Mouse (Mus musculus) lung, postnatal 25 days (tissue): Measurements from ENCODE around the gene Gipr.

Experiments used
- DNase-seq: peaks from one replicate; pipeline ENCODE4 v3.0.0; 2022; ENCODE audit warnings: low spot score

The Gipr gene

DNA sequence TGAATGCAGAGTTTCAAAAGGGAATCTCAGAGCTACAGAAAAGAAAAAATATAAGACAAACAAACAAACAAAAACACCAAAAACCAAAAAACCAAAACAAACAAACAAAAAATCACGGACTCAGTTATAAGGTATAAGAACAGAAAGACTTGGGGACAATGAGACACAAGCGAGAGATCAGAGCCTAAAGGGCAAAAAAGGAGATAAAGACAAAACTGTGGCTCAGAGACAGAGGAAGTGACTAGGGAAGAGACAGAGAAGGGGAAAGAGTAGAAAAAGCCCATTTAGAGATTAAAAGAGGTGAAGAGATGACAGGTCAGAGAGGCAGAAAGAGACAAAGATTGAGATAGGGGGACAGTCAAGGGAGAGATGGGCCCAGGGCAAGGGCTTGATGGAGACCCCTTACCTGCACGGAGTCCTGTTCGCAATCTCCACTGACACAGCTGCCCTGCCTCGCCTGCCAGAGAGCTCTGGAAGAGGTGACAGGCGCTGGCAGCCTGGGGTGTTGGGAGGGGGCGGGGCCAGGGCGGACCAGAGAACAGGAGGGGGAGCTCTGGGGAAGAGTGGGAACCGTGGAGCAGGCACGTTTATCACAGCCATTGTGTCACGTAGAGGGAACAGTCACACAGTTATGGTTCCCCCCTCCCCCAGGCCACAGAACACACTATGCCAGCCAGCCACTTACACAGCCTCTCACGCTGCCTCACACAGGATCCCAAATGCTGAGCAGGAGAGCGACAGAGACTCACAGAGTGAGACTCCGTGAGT, at the start of gene Gipr:
Gene Gipr (minus strand): TSS at position 472 of the 768 bp plus-strand sequence.
- no peak for DNase-seq

DNA sequence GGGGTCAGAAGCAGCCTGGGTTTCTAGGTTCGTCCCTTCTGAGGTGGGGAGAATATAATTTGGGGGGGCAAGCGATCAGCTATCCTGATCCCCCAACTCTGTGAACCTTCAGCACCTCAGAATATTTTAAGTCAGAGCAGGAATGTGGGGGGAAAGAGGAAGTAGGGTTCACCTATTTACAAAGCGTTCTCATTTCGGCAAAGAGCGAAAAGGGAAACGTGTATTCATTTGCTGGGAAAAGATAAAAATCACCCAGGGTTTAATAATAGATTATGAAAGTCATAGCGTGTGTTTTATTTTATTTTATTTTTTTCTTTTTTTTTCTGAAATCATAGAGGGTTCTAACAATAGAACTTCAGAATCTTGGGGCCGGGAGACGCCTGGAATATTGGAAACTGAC, 49.0 kb upstream of the Gipr start:
- no peak for DNase-seq

DNA sequence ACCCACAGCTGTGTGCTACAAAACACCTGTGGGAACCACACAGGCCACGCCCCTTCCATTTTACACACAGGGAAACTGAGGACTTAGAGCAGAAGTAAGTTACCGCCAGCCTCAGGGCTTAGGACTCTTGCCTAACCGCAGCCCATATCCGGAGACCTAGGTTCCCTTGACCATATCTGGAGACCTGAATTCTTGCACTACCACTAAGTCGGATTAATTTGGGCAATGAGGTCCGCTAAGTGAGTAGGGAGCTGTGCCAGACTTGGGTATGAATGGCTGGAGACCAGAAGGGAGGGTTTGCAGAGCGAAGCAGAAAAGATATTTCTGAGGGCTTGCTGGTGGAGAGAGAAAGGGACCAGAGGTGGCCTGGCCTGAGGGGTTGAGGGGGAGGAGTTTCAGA, 48.4 kb upstream of the Gipr start:
- no peak for DNase-seq

DNA sequence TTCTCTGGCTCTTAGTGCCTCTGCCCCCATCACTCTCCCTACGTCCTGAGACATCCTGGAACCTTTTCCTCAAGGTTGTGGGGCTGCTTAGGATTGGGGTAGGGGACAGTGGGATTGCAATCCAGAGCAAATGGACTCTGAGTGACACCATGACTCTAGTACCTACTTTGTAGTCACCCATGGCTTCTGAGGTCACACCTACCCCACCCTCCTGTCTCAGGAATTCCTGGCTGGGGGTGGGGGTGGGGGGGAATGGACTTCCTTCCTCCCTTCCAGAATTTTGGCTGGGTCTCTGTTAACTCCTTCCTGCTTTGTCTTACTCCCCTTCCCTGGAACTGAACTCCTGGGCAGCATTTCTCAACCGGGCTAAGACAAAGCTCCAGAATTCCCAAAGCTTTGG, 47.5 kb upstream of the Gipr start:
- DNase-seq: no peak

DNA sequence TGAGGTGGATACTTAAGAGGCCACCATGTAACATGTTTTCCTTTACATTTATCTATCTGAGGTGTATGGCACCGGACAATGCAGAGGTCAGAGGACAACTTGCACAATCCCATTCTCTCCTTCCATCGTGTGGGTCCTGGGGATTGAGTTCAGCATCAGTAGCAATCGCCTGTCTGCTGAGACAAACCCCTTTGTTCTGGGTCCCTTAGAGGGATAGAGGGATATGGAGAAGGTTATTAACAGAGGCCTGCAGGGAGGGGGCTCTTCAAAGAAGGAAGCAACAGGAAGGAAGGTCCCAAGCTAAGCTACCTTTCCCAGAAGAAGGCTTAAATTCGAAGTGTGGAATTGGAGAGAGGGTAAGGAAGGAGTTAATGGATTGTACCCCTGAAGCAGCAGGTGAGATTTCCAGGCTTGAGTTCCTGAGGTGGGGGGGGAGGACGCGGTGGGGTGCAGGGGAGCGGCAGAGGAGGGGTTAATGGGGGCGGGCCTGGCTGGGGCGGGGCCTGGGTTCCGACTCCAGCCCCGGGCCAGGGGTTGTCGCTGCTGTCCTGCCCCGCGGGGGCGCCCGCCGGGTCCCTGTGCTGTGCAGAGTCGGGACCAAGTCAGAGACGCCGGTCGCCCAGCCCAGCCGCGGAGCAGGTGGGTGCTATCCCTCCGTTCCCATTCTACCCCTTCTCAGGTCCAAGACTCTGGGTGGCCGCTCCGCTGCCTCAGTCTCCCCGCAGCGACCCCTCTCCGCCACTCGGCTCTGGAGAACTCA, 46.2 kb upstream of the Gipr start, which contains the start of gene Gpr4:
Gene Gpr4 (plus strand): TSS at position 543 of the 760 bp plus-strand sequence.
- no peak for DNase-seq

DNA sequence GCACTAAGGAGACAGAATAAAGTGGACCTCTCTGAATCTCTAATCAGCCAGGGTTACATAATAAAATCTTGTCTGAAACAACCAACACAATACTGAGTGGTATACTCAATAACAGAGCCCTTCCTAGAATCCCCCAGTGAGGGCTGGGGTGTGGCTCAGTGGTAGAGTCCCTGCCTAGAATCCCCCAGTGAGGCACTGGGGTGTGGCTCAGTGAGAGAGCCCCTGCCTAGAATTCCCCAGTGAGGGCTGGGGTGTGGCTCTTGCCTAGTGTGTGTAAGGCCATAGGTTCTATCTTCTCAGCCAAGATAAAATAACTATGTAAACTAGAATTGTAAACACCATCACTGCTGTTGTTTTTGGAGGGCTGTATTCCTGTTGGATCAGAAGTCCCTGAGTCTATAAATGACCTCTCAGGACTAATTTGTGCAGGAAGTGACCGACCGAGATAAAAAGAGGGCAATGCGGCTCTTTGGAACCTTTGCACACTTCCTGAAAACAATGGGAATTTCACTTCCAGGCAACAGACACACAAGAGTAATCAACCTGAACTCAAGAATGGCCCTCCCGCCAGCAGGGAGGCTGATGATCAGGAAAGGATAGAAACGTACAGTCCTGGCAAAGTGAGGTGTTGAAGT, 45.2 kb upstream of the Gipr start:
- no peak for DNase-seq

DNA sequence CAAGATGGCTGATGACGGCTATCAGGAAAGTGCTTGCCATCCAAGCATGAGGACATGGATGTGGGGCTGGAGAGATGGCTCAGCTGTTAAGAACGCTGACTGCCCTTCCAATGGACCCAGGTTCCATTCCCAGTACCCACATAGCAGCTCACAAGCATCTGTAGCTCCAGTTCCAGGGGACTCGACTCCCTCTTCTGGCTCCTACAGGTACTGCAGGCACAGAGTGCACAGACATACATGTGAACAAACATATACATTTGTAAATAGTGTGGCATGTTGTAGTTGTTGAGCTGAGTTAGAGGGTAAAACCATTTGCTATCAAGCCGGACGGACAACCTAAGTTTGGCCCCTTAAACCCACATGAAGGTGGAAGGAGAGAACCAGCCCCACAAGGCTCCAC, 44.1 kb upstream of the Gipr start:
- no peak for DNase-seq

DNA sequence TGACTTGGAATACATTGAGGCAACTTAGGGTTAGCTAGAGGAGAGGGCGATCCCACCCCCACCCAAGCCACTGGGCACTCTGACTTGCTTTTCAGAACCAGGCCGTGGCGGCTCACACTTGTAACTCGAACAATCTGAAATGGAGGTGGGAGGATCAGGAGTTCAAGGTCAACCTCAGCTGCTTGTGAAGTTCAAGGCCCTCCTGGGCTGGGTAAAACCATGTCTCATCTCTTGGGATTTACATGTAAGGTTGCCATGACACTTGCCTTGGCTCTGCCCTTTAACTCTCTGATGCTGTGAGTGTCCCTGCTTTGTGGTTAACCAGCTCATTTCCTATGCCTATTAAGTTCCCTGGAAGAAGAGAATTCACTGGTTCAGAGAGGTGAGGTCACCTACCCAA, 43.6 kb upstream of the Gipr start:
- DNase-seq: no peak

DNA sequence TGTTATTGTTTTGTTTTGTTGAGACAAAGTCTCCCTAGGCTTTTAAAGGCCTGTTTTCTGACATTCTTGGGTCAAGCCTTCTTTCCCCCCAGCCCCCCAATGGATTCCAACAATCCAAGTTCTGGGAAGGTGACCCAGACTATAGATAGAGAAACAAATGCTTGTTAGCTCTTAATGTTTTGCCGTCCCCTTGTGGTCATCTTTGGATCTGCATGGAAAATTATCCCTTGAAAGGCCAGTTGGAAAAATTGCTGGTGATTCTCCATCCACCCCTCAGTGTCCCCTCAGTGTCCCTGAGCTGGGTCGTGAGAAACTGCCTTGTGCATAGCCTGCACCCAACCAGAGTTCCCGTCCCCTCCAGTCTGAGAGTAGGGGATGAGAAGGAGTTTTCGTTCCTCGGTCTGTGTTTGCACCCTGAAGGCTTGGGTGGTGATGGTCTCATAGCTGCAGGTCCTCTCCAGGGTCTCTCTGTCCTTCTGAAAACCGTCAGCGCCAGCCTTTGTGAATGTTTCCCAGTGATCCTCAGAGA, 43.1 kb upstream of the Gipr start:
- DNase-seq: peak; percentile 62

DNA sequence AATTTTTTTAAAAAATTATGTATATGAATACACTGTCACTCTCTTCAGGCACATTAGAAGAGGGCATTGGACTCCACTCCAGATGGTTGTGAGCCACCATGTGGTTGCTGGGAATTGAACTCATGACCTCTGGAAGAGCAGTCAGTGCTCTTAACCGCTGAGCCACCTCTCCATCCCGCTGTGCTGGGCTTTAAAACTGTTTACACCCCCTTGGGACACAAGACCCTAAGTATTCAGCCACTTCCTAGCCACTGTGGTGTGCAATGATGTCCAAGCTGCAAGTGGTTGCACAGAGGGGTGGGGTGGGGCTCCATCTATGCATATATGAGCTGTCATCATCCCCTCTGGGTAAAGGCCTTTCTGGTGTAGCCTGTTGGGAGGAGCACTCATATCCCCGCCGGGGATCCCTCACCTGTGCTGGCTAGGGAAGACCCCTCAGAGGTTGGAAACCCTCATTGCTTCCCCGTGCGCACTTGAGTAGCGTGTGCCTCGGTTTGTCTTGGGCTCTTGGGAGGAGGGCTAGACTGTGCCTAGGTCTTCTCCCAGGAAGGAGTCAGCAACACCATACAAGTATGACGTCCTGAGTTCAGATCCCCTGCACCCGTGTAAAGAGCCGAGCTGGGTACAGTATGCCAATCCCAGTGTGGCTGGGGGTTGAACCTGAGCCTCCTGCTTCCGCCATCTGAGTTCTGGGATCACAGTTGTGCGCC, 42.4 kb upstream of the Gipr start:
- no peak for DNase-seq

DNA sequence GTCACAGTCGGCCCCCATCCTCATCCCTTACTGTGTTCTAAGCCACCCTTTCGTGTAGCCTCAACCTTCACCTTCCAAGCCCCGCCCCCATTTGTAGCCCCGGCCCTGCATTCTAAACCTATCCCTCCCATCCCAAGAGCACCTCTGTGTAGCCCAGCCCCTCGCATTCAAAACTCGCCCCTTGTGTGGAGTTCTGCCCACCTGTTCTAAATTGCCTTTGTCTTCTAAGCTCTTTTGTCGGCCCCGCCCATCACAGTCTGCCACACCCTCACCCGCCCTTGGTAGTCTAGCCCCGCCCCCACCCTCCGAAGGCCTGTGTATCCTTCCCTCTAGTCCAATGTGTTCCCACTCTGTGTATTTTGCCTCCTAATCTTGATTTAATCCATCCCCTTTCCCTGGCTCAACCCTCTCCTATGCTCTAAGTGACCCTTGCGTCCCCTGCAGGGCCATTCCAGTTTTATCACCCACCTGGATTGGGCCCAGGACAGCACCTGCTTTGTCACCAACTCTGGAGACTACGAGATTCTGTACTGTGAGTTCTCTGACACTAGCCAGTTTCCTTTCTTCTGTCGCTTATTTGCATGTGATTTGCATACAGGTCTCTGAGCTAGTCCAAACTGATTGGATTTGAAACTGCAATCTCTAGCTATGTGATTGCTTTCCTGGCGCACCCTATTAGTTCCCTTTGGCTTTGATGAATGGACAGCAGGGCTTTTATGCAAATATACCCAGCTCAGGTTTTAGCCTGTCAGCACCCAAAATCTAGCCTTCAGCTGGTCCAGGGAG, 36.3 kb upstream of the Gipr start:
- DNase-seq: no peak

DNA sequence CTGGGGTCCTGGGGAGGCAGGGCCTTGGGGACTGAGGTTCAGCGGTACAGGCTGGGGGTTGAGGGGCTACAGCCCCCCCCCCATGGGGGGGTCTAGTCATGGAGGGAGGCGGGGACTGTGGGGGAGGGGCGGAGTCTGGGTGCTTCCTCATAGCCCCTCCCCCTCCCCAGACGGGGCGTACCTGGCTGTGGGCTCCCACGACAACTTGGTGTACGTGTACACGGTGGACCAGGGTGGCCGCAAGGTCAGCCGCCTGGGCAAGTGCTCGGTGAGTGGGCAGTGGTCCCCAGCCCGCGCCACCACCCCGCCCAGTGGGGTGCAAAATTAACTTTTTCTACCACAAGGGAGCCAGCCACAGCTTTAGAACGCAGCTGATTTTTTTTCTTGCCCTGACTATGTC, 35.7 kb upstream of the Gipr start:
- DNase-seq: no peak

DNA sequence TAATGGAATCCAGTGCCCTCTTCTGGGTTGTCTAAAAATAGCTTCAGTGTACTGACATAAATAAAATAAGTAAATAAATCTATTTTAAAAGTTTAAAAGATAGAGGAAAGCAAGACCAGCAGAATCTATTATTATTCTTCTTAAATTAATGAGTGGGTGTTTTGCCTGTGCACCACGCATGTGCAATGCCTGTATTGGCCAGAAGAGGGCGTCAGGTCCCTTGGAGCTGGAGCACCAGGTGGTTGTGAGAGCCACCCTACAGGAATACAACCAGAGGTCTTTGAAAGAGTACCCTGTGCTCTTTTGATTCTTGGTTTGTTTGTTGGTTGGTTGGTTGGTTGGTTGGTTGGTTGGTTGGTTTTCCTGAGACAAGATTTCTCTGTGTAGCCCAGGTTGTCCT, 32.1 kb upstream of the Gipr start:
- DNase-seq: no peak

DNA sequence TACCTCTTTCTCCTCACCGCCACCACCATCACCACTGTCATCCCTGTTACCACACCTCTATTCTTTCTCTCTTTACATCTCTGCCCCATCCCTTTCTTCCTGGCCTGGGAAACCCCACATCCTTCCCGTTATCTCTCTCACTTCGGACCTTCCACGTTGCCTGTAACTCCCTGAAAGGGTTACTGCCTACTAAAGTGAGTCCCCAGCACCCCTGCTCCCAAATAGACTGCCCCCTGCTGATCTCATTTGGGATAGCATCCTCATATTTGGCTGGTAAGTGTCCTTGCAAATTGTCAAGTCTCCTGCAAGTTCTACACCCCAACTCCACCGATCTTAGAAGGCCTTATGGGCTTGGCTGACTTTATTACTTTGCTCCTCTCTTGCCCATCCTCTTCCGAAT, 30.7 kb upstream of the Gipr start:
- DNase-seq: no peak

DNA sequence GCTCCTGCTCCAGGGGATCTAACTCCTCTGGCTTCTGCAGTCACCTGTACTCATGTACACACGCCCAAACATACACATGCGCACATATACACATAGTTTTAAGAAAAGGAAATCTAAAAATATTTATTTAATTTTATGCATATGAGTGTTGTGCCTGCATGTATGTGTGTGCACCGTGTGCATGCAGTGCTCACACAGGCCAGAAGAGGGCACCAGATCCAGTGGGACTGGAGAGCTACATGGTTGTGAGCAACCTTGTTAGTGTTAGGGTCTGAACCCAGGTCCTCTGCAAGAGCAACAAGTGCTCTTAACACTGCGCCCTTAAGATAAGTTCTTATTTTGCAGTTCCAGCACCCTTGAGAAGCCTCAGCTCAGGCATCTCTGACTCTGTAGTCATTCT, 28.7 kb upstream of the Gipr start:
- DNase-seq: no peak

DNA sequence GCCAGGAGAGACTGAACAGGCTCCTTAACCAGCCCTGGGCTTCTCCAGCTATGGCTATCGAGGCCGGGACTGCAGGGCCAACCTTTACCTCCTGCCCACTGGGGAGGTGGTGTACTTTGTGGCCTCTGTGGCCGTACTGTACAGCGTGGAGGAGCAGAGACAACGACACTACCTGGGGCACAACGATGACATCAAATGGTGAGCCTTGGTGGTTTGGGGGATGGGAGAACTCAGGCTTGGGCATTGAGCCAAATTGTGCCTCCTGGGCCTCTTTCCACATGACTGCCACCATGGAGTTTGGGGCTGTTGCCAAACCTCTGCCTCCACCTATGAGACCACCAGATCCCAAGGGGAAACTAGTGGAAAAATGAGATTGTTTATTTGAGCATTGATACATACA, 18.8 kb upstream of the Gipr start:
- DNase-seq: no peak

DNA sequence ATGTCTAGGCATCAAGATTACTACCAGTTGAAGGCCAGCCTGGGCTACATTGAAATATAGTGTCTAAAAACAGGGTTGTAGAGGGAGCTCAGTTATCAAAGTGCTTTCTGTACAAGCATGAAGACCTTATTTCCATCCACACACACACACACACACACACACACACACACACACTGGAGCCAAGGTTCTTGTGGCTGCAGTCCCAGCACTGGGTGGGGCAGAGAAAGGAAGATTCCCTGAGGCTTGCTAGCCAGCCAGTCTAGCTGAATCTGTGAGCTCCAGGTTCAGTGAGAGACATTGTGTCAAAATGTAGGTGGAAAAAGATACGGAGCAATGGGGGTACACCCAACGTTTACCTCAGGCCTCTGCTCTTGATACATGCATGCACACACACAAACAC, 18.3 kb upstream of the Gipr start:
- DNase-seq: no peak

DNA sequence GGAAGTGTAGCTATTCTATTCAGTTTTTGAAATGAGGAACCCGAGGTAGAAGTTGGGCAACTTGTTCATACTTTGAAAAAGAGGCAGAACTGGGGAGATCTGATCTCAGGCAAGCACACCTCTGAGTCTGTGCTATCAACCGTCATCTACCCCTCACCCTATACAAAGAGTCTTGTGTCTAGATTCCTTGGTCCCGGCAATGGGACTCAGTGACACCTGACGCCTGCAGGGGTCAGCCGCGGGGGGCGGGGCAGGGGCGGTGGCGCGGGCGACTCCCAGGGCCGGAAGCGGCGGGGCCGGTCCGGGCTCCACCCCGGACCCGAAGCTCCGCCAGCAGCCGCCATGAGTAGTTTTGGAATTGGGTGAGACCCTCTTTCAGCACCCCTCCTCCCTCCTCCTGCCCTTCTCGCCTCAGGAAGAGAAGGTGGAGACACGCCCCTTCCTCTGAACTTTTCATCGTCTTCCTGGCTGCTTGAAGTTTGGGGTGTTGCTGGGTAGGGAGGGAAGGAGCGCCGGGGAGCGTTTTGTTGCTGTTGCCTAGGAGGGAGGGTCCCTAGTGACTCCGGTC, 15.0 kb upstream of the Gipr start:
- DNase-seq: peak; percentile 36

DNA sequence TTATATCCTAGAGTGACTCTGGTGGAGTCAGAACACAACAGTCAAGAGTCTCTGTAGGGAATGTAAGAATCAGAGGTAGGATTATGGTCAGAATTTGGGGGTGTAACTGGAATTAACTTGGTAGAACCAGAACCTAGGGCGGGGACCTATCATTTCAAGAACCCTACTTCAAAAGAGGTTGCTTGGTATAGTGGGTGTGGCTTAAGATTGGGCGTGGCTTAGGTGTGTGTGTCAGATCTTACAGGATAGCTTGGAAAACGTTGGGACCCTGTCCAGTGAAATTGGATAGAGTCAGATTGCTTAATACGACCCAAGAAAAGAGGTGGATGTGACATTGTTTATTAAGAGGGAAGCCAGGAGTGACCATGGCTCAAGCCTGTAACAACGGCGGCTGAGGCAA, 14.0 kb upstream of the Gipr start:
- no peak for DNase-seq

DNA sequence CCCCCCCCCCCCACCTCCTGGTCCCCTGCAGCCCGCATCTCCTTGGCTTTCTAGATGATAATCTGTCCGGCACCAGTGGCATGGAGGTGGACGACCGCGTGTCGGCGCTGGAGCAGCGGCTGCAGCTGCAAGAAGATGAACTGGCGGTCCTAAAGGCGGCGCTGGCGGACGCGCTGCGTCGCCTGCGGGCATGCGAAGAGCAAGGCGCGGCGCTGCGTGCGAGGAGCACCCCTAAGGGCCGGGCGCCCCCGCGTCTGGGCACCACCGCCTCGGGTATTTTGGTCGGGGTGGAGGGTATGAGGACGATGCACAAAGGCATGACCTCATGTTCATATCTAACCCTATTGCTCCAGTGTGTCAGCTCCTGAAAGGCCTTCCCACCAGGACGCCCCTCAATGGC, 13.2 kb upstream of the Gipr start:
- peak; percentile 73 for DNase-seq

DNA sequence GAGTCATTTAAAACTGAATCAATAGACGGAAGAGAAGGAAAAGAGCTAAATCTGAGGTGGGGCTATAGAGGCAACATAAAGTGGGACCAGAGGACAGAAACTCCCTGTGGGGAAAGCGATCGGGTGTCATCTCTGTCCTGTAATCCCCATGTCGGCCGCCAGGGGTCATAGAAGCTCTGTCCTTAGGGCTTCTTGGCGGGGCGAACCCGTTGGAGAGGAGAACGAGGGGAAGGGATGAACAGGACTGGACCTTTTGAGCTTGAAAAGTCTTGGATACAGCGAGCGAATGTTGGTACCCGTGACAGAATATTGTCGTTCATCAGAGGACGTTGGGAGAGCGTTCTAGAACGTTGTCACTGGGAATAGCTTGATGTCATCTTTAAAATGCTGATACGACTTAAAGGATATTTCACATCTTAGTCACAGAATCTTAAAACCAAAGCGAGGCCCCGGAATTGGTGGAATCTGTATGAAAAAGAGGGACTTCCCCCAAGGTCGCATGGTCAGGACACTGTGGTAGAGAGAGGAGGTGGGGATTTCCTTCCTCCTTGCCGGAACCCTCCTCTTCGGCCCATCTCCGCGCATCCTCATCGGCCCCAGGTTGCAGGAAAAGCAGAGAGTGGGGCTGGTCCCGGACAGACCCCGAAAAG, 12.6 kb upstream of the Gipr start:
- DNase-seq: peak; percentile 74
